10 mouse cellular contexts compared by ENCODE assay signal in genomic region chr12:29954464-29954863, GRCm38 (mm10). TPM values are rescaled to one million over a fixed set of nuclear protein-coding genes. Genes with fewer than 3 reads are reported as not detected.
DNase-seq lines count a peak whose midpoint lies in the region; ATAC-seq and TF ChIP-seq lines count a peak whose summit lies in the region.
"Had no signal": no experiment of that assay in that cellular context is flagged by ENCODE, and none has a peak within 500 bp of the region (broad histone marks: within the 10 kb centered on the region; RNA-seq: fewer than 3 reads in every experiment).

No protein-coding gene starts in this region.

- no peak for DNase-seq in heart, postnatal 25 days (ENCODE audit: low spot score)
- DNase-seq in ZHBTc4 (ENCODE audit: low read depth, low spot score) = peak; percentile 16
- DNase-seq in lung, adult 2 months = no peak
- no peak for DNase-seq in adrenal gland, adult 8-10 months
- DNase-seq: adrenal gland, postnatal 25 days; liver had no signal

- H3K4me2 ChIP-seq in heart, embryonic 15.5 days = no peak overlapping the region
- 0 out of 2 replicates have a peak overlapping the region, but pooled peaks have one; percentile 2 for H3K4me2 ChIP-seq in forebrain, embryonic 13.5 days
- H3K4me2 ChIP-seq in midbrain, embryonic 12.5 days (replicated peaks) = no peak overlapping the region

- H3K27ac ChIP-seq in heart, embryonic 15.5 days = peak overlapping the region; percentile 73
- peak overlapping the region; percentile 83 for H3K27ac ChIP-seq in forebrain, embryonic 13.5 days
- peak overlapping the region; percentile 36 for H3K27ac ChIP-seq in midbrain, embryonic 12.5 days (replicated peaks)

- H3K36me3 ChIP-seq in heart, embryonic 15.5 days = no peaks in the 10 kb centered on the region
- peaks cover 2% of the 10 kb centered on the region; the same call in 1 of the 2 replicates for H3K36me3 ChIP-seq in forebrain, embryonic 13.5 days (ENCODE audit: poor library complexity, severe bottlenecking)
- H3K36me3 ChIP-seq in midbrain, embryonic 12.5 days = peaks cover 5% of the 10 kb centered on the region

- no peaks in the 10 kb centered on the region for H3K9me3 ChIP-seq in heart, embryonic 15.5 days (replicated peaks)
- H3K9me3 ChIP-seq in forebrain, embryonic 13.5 days (replicated peaks) = no peaks in the 10 kb centered on the region
- H3K9me3 ChIP-seq in midbrain, embryonic 12.5 days = no peaks in the 10 kb centered on the region

- WGBS in heart, embryonic 15.5 days = 71% methylated on average over 3 of the region's 3 CpGs
- WGBS in forebrain, embryonic 13.5 days = 28% methylated on average over 3 of the region's 3 CpGs
- WGBS in midbrain, embryonic 12.5 days = 67% methylated on average over 3 of the region's 3 CpGs
- 42% methylated on average over 3 of the region's 3 CpGs for WGBS in lung, adult 2 months

- no peak for TF ChIP-seq POLR2A in lung, adult 2 months (IDR thresholded peaks at IDR 0.05; ENCODE audit: borderline replicate concordance, extremely low read depth, low read depth, low read length)

- no peak for ATAC-seq in heart, embryonic 15.5 days (replicated peaks; ENCODE audit: insufficient number of reproducible peaks, insufficient read depth, low FRiP score, low read depth)
- ATAC-seq in forebrain, embryonic 13.5 days = peak; percentile 66
- ATAC-seq in midbrain, embryonic 12.5 days (ENCODE audit: low FRiP score, low read depth) = no peak
- ATAC-seq in cerebellum, adult (ENCODE audit: insufficient number of reproducible peaks, low FRiP score, low TSS enrichment) = no peak

- no peaks in the 10 kb centered on the region for H3K27me3 ChIP-seq in heart, embryonic 15.5 days
- no peaks in the 10 kb centered on the region for H3K27me3 ChIP-seq in forebrain, embryonic 13.5 days
- no peaks in the 10 kb centered on the region for H3K27me3 ChIP-seq in midbrain, embryonic 12.5 days

- peaks cover 69% of the 10 kb centered on the region for H3K4me1 ChIP-seq in heart, embryonic 15.5 days (replicated peaks)
- H3K4me1 ChIP-seq in forebrain, embryonic 13.5 days = peaks cover 46% of the 10 kb centered on the region
- peaks cover 45% of the 10 kb centered on the region for H3K4me1 ChIP-seq in midbrain, embryonic 12.5 days
- H3K4me1 ChIP-seq in lung, adult 2 months (ENCODE audit: control insufficient read depth, insufficient read depth, low read length) = peaks cover 36% of the 10 kb centered on the region

- H3K9ac ChIP-seq in heart, embryonic 15.5 days = no peak overlapping the region
- no peak overlapping the region for H3K9ac ChIP-seq in forebrain, embryonic 13.5 days
- no peak overlapping the region for H3K9ac ChIP-seq in midbrain, embryonic 12.5 days (replicated peaks)

- H3K4me3 ChIP-seq in heart, embryonic 15.5 days = no peak overlapping the region
- H3K4me3 ChIP-seq in forebrain, embryonic 13.5 days = no peak overlapping the region
- no peak overlapping the region for H3K4me3 ChIP-seq in midbrain, embryonic 12.5 days
- no peak overlapping the region for H3K4me3 ChIP-seq in lung, adult 2 months (replicated peaks; ENCODE audit: extremely low read depth, low read depth, low read length)

- intact Hi-C loops in heart, postnatal 25 days (cut with DNase I) = no loop called here

- TF ChIP-seq CTCF in lung, adult 2 months (IDR thresholded peaks at IDR 0.05; ENCODE audit: insufficient read depth, low read length) = no peak

RNA-seq across cellular contexts. Expression of gene Pxdn, which starts 17.1 kb away (rescaled TPM):
- polyA plus RNA-seq in heart, embryonic 15.5 days (2015; fragmentation: Nextera tagmentation; extraction: Ambion mirVana) = 60.0 and 78.0 TPM in 2 replicates
- 10 to 100 TPM; 62.2 to 65.1 TPM for total RNA-seq in heart, postnatal 25 days (2021)
- polyA plus RNA-seq in forebrain, embryonic 13.5 days (2015; fragmentation: Nextera tagmentation; extraction: Ambion mirVana) = 30.6 and 37.8 TPM in 2 replicates
- polyA plus RNA-seq in midbrain, embryonic 12.5 days (2016; fragmentation: Nextera tagmentation; extraction: Ambion mirVana) = 75.4 and 83.6 TPM in 2 replicates
- polyA plus RNA-seq in lung, adult 2 months (2012; rRNA removed) = 154 and 186 TPM in 2 replicates
- total RNA-seq in adrenal gland, adult 8-10 months (2022) = 10 to 100 TPM; 41.0 to 51.5 (median 44.3) TPM
